Mouse (Mus musculus) forebrain, embryonic 13.5 days (tissue): Measurements from ENCODE around the gene Mpped1. TPM values are rescaled to one million over a fixed set of nuclear protein-coding genes. Genes with fewer than 3 reads are reported as not detected.
A peak's percentile ranks its signal among the peaks of the same experiment; 100 is the strongest.

Experiments used
- ATAC-seq: fragments of 200-750 bp; cut with Nextera tagmentation; 2 replicates; pipeline ENCODE4 v1.8.0; 2017
- H3K27ac ChIP-seq: fragments of 300-500 bp; sonication (generic); 2 replicates; pipeline ENCODE4 v1.5.1; 2015; ENCODE audit warnings: inconsistent platforms, mild to moderate bottlenecking, moderate library complexity
- H3K27me3 ChIP-seq: fragments of 300-500 bp; sonication (generic); 2 replicates; pipeline ENCODE4 v1.6.1; 2015; ENCODE audit warnings: mild to moderate bottlenecking, inconsistent platforms
- H3K36me3 ChIP-seq: fragments of 300-500 bp; sonication (generic); 2 replicates; pipeline ENCODE4 v1.6.1; 2015; ENCODE audit warnings: mild to moderate bottlenecking, inconsistent platforms; ENCODE audit not compliant: poor library complexity, severe bottlenecking
- H3K4me1 ChIP-seq: fragments of 300-500 bp; sonication (generic); 2 replicates; pipeline ENCODE4 v1.6.1; 2015; ENCODE audit warnings: inconsistent platforms
- H3K4me2 ChIP-seq: fragments of 300-500 bp; sonication (generic); 2 replicates; pipeline ENCODE4 v1.6.1; 2015; ENCODE audit warnings: inconsistent platforms, mild to moderate bottlenecking, moderate library complexity
- H3K4me3 ChIP-seq: fragments of 300-500 bp; sonication (generic); 2 replicates; pipeline ENCODE4 v1.5.1; 2015; ENCODE audit warnings: mild to moderate bottlenecking, inconsistent platforms
- H3K9ac ChIP-seq: fragments of 300-500 bp; sonication (generic); 2 replicates; pipeline ENCODE4 v1.6.1; 2015; ENCODE audit warnings: mild to moderate bottlenecking, inconsistent platforms
- H3K9me3 ChIP-seq: fragments of 300-500 bp; sonication (generic); replicated peaks from 2 replicates; pipeline ENCODE4 v1.6.1; 2016; ENCODE audit warnings: inconsistent platforms
- WGBS: fragments of 180-500 bp; shearing (Covaris S2); methylation state at CpG from one replicate; pipeline ENCODE4 v1.1.7; 2015; 5-methylcytosine and 5-hydroxymethylcytosine counted together
- polyA plus RNA-seq: library from polyadenylated mRNA; unstranded; fragments of >200 nt; fragmentation: Nextera tagmentation; extraction: Ambion mirVana; gene quantifications from 2 replicates; pipeline ENCODE4 v1.2.1, GENCODE M21; 2015

Gene Mpped1
- polyA plus RNA-seq, result 84.8 and 104 TPM in 2 replicates

- Histone ChIP-seq H3K4me3 (peak within 1 kb of the TSS; percentile 72), H3K27ac (peak within 1 kb of the TSS; percentile 74), H3K4me2 (peak within 1 kb of the TSS; percentile 82), H3K27me3 (peaks cover 17% of the 10 kb centered on the region; the same call in 1 of the 2 replicates), H3K9me3 (no peaks in the 10 kb centered on the region), H3K4me1 (peaks cover 52% of the 10 kb centered on the region), H3K9ac (peak within 1 kb of the TSS; percentile 84), H3K36me3 (no peaks in the 10 kb centered on the region)
- ATAC-seq, result peak; percentile 50; the same call in 1 of the 2 replicates
- 2% methylated on average over 16 of the region's 37 CpGs for WGBS
Observed at GRCm38 (mm10) chr15:83779387-83779786, at the start of gene Mpped1. Gene Mpped1 (plus strand): TSS chr15:83779467.

GRCm38 (mm10) chr15:83740676-83741422, 38.4 kb upstream of the Mpped1 start:
- peak overlapping the region; percentile 16; the same call in 1 of the 2 replicates for H3K4me2 ChIP-seq
- no peak overlapping the region for H3K9ac ChIP-seq
- no peaks in the 10 kb centered on the region for H3K9me3 ChIP-seq
- no peak for ATAC-seq
- no peak overlapping the region for H3K4me3 ChIP-seq
- H3K36me3 ChIP-seq, result no peaks in the 10 kb centered on the region
- H3K4me1 ChIP-seq, result peaks cover 13% of the 10 kb centered on the region
- 23% methylated on average over 21 of the region's 21 CpGs for WGBS
- no peak overlapping the region; the same call in 1 of the 2 replicates for H3K27ac ChIP-seq
- peaks cover 3% of the 10 kb centered on the region; the same call in 1 of the 2 replicates for H3K27me3 ChIP-seq

- ATAC-seq, result no peak
- Histone ChIP-seq H3K9ac (no peak overlapping the region), H3K4me1 (peaks cover 13% of the 10 kb centered on the region), H3K27me3 (0 out of 2 replicates have a peak, but pooled peaks cover 3% of the 10 kb centered on the region), H3K36me3 (no peaks in the 10 kb centered on the region), H3K4me3 (no peak overlapping the region), H3K27ac (no peak overlapping the region), H3K9me3 (no peaks in the 10 kb centered on the region), H3K4me2 (no peak overlapping the region)
- WGBS, result 81% methylated on average over 1 of the region's 1 CpGs
Observed at GRCm38 (mm10) chr15:83742018-83742417, 37.2 kb upstream of the Mpped1 start.

- Histone ChIP-seq H3K4me2 (no peak overlapping the region), H3K27ac (no peak overlapping the region), H3K9ac (no peak overlapping the region), H3K9me3 (no peaks in the 10 kb centered on the region), H3K27me3 (0 out of 2 replicates have a peak, but pooled peaks cover 3% of the 10 kb centered on the region), H3K36me3 (no peaks in the 10 kb centered on the region), H3K4me3 (no peak overlapping the region), H3K4me1 (peaks cover 4% of the 10 kb centered on the region)
- no peak for ATAC-seq
- WGBS, result 70% methylated on average over 16 of the region's 16 CpGs
Observed at GRCm38 (mm10) chr15:83746311-83746710, 33.0 kb upstream of the Mpped1 start.

- Histone ChIP-seq H3K4me2 (no peak overlapping the region), H3K4me1 (no peaks in the 10 kb centered on the region), H3K4me3 (no peak overlapping the region), H3K9ac (no peak overlapping the region), H3K27me3 (no peaks in the 10 kb centered on the region), H3K36me3 (no peaks in the 10 kb centered on the region), H3K9me3 (no peaks in the 10 kb centered on the region), H3K27ac (no peak overlapping the region)
- ATAC-seq, result no peak
- 79% methylated on average over 6 of the region's 6 CpGs for WGBS
Observed at GRCm38 (mm10) chr15:83748986-83749385, 30.3 kb upstream of the Mpped1 start.

GRCm38 (mm10) chr15:83749436-83749835, 29.8 kb upstream of the Mpped1 start:
- WGBS, result 57% methylated on average over 9 of the region's 9 CpGs
- Histone ChIP-seq H3K9me3 (peaks cover 1% of the 10 kb centered on the region; the same call in 1 of the 2 replicates), H3K27ac (0 out of 2 replicates have a peak overlapping the region, but pooled peaks have one; percentile 44), H3K27me3 (no peaks in the 10 kb centered on the region), H3K4me3 (no peak overlapping the region), H3K4me1 (no peaks in the 10 kb centered on the region), H3K4me2 (no peak overlapping the region), H3K9ac (no peak overlapping the region), H3K36me3 (no peaks in the 10 kb centered on the region)
- no peak for ATAC-seq

GRCm38 (mm10) chr15:83756742-83757141, 22.5 kb upstream of the Mpped1 start:
- no peak overlapping the region for H3K4me3 ChIP-seq
- WGBS, result 25% methylated on average over 9 of the region's 9 CpGs
- H3K36me3 ChIP-seq, result no peaks in the 10 kb centered on the region
- peaks cover 20% of the 10 kb centered on the region for H3K4me1 ChIP-seq
- H3K9ac ChIP-seq, result no peak overlapping the region
- no peak for ATAC-seq
- peaks cover 4% of the 10 kb centered on the region; the same call in 1 of the 2 replicates for H3K9me3 ChIP-seq
- no peak overlapping the region for H3K27ac ChIP-seq
- 0 out of 2 replicates have a peak, but pooled peaks cover 2% of the 10 kb centered on the region for H3K27me3 ChIP-seq
- no peak overlapping the region for H3K4me2 ChIP-seq

GRCm38 (mm10) chr15:83758958-83759357, 20.3 kb upstream of the Mpped1 start:
- no peak overlapping the region for H3K9ac ChIP-seq
- H3K4me2 ChIP-seq, result no peak overlapping the region
- H3K27ac ChIP-seq, result no peak overlapping the region
- 0 out of 2 replicates have a peak, but pooled peaks cover 2% of the 10 kb centered on the region for H3K27me3 ChIP-seq
- WGBS, result 8% methylated on average over 4 of the region's 4 CpGs
- H3K4me3 ChIP-seq, result no peak overlapping the region
- no peak for ATAC-seq
- H3K4me1 ChIP-seq, result peaks cover 21% of the 10 kb centered on the region
- H3K36me3 ChIP-seq, result no peaks in the 10 kb centered on the region
- H3K9me3 ChIP-seq, result peaks cover 4% of the 10 kb centered on the region; the same call in 1 of the 2 replicates

- no peaks in the 10 kb centered on the region for H3K36me3 ChIP-seq
- 3% methylated on average over 10 of the region's 10 CpGs for WGBS
- H3K27me3 ChIP-seq, result 0 out of 2 replicates have a peak, but pooled peaks cover 2% of the 10 kb centered on the region
- peaks cover 34% of the 10 kb centered on the region for H3K4me1 ChIP-seq
- H3K4me2 ChIP-seq, result no peak overlapping the region
- no peak overlapping the region for H3K4me3 ChIP-seq
- H3K9me3 ChIP-seq, result no peaks in the 10 kb centered on the region
- no peak overlapping the region for H3K9ac ChIP-seq
- H3K27ac ChIP-seq, result no peak overlapping the region
- ATAC-seq, result peak; percentile 38
Observed at GRCm38 (mm10) chr15:83760683-83761082, 18.6 kb upstream of the Mpped1 start.

- 86% methylated on average over 13 of the region's 13 CpGs for WGBS
- Histone ChIP-seq H3K4me2 (no peak overlapping the region), H3K9ac (no peak overlapping the region), H3K4me3 (no peak overlapping the region), H3K27me3 (0 out of 2 replicates have a peak, but pooled peaks cover 2% of the 10 kb centered on the region), H3K27ac (peak overlapping the region; percentile 40; the same call in 1 of the 2 replicates), H3K4me1 (peaks cover 43% of the 10 kb centered on the region), H3K9me3 (no peaks in the 10 kb centered on the region), H3K36me3 (no peaks in the 10 kb centered on the region)
- ATAC-seq, result no peak
Observed at GRCm38 (mm10) chr15:83761512-83761911, 17.8 kb upstream of the Mpped1 start.

- H3K4me3 ChIP-seq, result no peak overlapping the region
- no peaks in the 10 kb centered on the region for H3K36me3 ChIP-seq
- no peak overlapping the region for H3K4me2 ChIP-seq
- H3K9ac ChIP-seq, result no peak overlapping the region
- peak overlapping the region; percentile 69 for H3K27ac ChIP-seq
- H3K9me3 ChIP-seq, result no peaks in the 10 kb centered on the region
- WGBS, result 7% methylated on average over 6 of the region's 6 CpGs
- H3K4me1 ChIP-seq, result peaks cover 42% of the 10 kb centered on the region
- no peaks in the 10 kb centered on the region for H3K27me3 ChIP-seq
- peak; percentile 84 for ATAC-seq
Observed at GRCm38 (mm10) chr15:83765388-83766029, 13.8 kb upstream of the Mpped1 start.
